Mouse (Mus musculus): ENCODE data around the gene Exosc10.

- TF ChIP-seq CTCF (IDR thresholded peaks at IDR 0.05) = 0 out of 2 replicates have a peak, but pooled peaks have one; percentile 19
- TF ChIP-seq EP300 (IDR thresholded peaks at IDR 0.05) = no peak
These were observed 42.9 kb upstream of the Exosc10 start for GRCm38 (mm10) chr4:148515313-148515712.

Data from lung, postnatal 0 days (tissue).